Mouse (Mus musculus) kidney, embryonic 15.5 days (tissue): ENCODE data around the gene Ano2. TPM values are rescaled to one million over a fixed set of nuclear protein-coding genes. Genes with fewer than 3 reads are reported as not detected.

ENCODE experiments used
- ATAC-seq: fragments of 200-750 bp; cut with Nextera tagmentation; replicated peaks from 2 replicates; pipeline ENCODE4 v1.8.0; 2017; ENCODE audit warnings: moderate TSS enrichment; ENCODE audit not compliant: low FRiP score
- H3K27ac ChIP-seq: fragments of 300-500 bp; sonication (generic); 2 replicates; pipeline ENCODE4 v1.5.1; 2015; ENCODE audit warnings: mild to moderate bottlenecking, inconsistent platforms
- H3K27me3 ChIP-seq: fragments of 300-500 bp; sonication (generic); 2 replicates; pipeline ENCODE4 v1.6.1; 2015; ENCODE audit warnings: inconsistent platforms
- H3K36me3 ChIP-seq: fragments of 300-500 bp; sonication (generic); 2 replicates; pipeline ENCODE4 v1.6.1; 2015; ENCODE audit warnings: inconsistent platforms
- H3K4me1 ChIP-seq: fragments of 300-500 bp; sonication (generic); 2 replicates; pipeline ENCODE4 v1.6.1; 2015; ENCODE audit warnings: inconsistent platforms
- H3K4me2 ChIP-seq: fragments of 300-500 bp; sonication (generic); 2 replicates; pipeline ENCODE4 v1.6.1; 2015; ENCODE audit warnings: moderate library complexity, mild to moderate bottlenecking, inconsistent platforms
- H3K4me3 ChIP-seq: fragments of 300-500 bp; sonication (generic); replicated peaks from 2 replicates; pipeline ENCODE4 v1.5.1; 2015; ENCODE audit warnings: mild to moderate bottlenecking, inconsistent platforms
- H3K9ac ChIP-seq: fragments of 300-500 bp; sonication (generic); 2 replicates; pipeline ENCODE4 v1.6.1; 2015; ENCODE audit warnings: mild to moderate bottlenecking, inconsistent platforms
- H3K9me3 ChIP-seq: fragments of 300-500 bp; sonication (generic); replicated peaks from 2 replicates; pipeline ENCODE4 v1.6.1; 2016; ENCODE audit warnings: inconsistent platforms
- WGBS: fragments of 180-500 bp; shearing (Covaris S2); methylation state at CpG from one replicate; pipeline ENCODE4 v1.1.7; 2015; ENCODE audit warnings: mixed read lengths; 5-methylcytosine and 5-hydroxymethylcytosine counted together
- polyA plus RNA-seq: library from polyadenylated mRNA; unstranded; fragments of >200 nt; fragmentation: Nextera tagmentation; extraction: Ambion mirVana; gene quantifications from 2 replicates; pipeline ENCODE4 v1.2.1, GENCODE M21; 2015

The Ano2 gene
- polyA plus RNA-seq, 1 experiment from 2014 or later: 0.48 TPM

DNA sequence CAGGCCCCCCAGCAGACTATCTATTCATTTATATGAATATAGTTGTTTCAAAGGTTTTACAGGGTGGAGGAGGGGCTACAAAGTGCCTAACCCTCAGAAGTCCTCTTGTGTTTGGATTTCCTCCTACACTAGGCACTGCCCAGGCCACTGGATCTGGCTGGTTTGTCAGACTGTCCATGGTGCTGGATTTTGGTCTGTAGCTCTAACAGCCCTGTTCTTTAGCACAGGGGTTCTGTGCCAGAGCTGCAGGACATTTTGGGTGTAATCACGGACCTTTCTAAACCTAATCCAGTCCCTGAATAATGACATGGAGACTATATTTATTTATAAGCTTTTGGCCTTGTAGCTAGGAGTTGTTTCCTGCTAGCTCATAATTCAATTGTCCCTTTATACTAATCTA is 328.2 kb downstream of the Ano2 start:
- ATAC-seq: 0 out of 2 replicates have a peak, but pooled peaks have one; percentile 33
- H3K27ac ChIP-seq: no peak overlapping the region

DNA sequence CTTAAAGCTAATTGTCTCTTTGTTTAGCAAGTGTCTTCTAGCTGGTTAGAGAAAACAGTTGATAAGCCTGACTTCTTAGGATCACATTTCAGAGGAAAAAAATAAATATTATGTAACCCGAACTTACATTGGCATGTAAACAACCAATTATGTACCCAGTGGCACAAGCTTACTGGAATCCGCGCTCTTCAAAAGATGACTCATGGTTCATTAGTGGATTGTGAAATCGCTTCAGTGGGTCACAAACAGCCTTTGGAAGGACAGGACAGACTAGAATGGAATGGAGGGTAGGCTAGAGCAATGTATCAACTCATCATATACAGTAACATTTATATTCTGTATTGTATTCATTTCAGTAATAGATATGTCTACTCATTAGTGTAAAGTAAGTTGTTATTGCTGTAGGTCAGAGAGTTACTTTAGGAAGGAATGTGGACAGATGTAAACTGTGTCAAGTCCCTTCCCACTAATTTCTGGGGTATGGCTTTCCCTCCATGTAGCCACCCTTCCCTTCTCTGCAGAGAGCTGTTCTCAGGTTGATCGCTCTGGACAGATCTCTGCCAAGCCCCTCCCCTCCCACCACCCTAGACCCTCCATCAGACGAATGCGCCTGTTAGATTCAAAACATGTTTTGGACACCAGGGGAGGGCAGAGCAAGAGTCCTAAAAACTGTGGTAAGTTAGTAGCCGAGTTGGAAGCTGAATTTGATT is 343.6 kb downstream of the Ano2 start:
- Histone ChIP-seq H3K4me2 (no peak overlapping the region), H3K36me3 (no peaks in the 10 kb centered on the region), H3K4me3 (no peak overlapping the region), H3K27ac (no peak overlapping the region), H3K9me3 (no peaks in the 10 kb centered on the region), H3K27me3 (no peaks in the 10 kb centered on the region), H3K9ac (no peak overlapping the region), H3K4me1 (peaks cover 8% of the 10 kb centered on the region; the same call in 1 of the 2 replicates)
- 54% methylated on average over 8 of the region's 8 CpGs for WGBS
- ATAC-seq: no peak

More for the DNA sequence above, 328.2 kb downstream of the Ano2 start:
- Histone ChIP-seq H3K9ac (no peak overlapping the region), H3K4me2 (no peak overlapping the region), H3K9me3 (no peaks in the 10 kb centered on the region), H3K4me3 (no peak overlapping the region), H3K36me3 (no peaks in the 10 kb centered on the region), H3K4me1 (no peaks in the 10 kb centered on the region), H3K27me3 (no peaks in the 10 kb centered on the region)
- 41% methylated on average over 1 of the region's 1 CpGs for WGBS

DNA sequence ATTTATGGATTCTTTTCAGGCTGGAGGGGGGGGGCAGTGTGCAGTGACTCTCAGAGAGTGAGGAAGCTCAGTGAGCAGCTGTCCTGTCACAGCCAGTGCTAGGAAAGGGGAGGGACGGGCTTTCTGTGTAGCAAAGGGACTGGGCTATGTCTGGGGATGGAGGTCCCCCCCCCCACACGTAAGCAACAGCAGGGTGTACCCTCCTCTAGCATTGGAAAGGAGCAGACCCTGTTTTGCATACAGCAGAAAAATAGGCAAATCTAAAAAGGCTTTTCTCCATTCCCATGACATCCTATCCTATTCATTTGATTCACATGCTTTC is 344.1 kb downstream of the Ano2 start:
- 45% methylated on average over 2 of the region's 2 CpGs for WGBS
- peak overlapping the region; percentile 10; the same call in 1 of the 2 replicates for H3K27ac ChIP-seq
- H3K9ac ChIP-seq: no peak overlapping the region
- 0 out of 2 replicates have a peak overlapping the region, but pooled peaks have one; percentile 5 for H3K4me2 ChIP-seq
- 0 out of 2 replicates have a peak, but pooled peaks have one; percentile 56 for ATAC-seq
- H3K9me3 ChIP-seq: no peaks in the 10 kb centered on the region
- no peak overlapping the region for H3K4me3 ChIP-seq
- peaks cover 8% of the 10 kb centered on the region; the same call in 1 of the 2 replicates for H3K4me1 ChIP-seq
- no peaks in the 10 kb centered on the region for H3K36me3 ChIP-seq
- H3K27me3 ChIP-seq: no peaks in the 10 kb centered on the region

DNA sequence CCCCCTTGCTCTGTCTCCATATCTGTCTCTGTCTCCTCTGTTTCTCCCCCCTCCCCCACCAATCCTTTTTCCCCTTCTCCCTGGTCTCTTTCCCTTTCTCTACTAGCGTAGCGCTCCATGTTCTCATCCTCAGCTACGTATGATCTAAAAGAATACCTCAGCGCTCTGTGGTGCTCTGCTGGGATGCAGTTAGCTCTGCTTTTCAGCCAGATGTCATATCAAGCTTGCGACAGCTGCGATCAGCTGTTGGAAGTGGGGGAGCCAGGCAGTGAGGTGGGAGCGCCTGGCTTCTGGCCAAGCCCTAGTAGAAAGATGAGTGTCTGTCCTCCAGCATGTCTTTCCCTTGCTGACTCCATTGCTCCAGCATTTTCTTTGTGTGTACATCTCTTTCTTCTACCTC is 344.5 kb downstream of the Ano2 start:
- 60% methylated on average over 7 of the region's 7 CpGs for WGBS
- H3K4me3 ChIP-seq: no peak overlapping the region
- H3K4me2 ChIP-seq: 0 out of 2 replicates have a peak overlapping the region, but pooled peaks have one; percentile 5
- no peaks in the 10 kb centered on the region for H3K36me3 ChIP-seq
- ATAC-seq: no peak
- H3K9me3 ChIP-seq: no peaks in the 10 kb centered on the region
- H3K27ac ChIP-seq: peak overlapping the region; percentile 10; the same call in 1 of the 2 replicates
- H3K4me1 ChIP-seq: peaks cover 8% of the 10 kb centered on the region; the same call in 1 of the 2 replicates
- H3K27me3 ChIP-seq: no peaks in the 10 kb centered on the region
- no peak overlapping the region for H3K9ac ChIP-seq

DNA sequence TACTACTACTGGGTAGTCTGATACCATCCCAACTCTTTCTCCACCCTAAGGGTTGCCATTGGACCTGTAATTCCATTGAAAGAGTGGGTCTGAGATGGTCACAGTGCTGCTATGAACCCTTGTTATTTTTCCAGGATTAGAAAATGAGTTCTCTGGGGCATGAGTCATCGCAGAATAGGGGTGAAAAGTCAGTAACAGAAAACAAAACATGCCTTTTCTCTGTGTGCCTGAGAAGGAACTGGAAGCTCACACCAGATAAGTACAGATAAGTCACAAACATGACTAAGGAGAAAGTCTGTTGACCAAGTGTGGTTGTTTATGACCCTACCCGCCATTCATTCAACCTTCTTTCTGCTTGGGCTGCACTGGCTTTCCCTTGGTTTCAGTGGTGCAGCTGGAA is 345.4 kb downstream of the Ano2 start:
- Histone ChIP-seq H3K4me3 (no peak overlapping the region), H3K36me3 (no peaks in the 10 kb centered on the region), H3K4me1 (peaks cover 8% of the 10 kb centered on the region; the same call in 1 of the 2 replicates), H3K27ac (no peak overlapping the region), H3K9me3 (no peaks in the 10 kb centered on the region), H3K27me3 (no peaks in the 10 kb centered on the region), H3K4me2 (no peak overlapping the region), H3K9ac (no peak overlapping the region)
- WGBS: 67% methylated on average over 2 of the region's 2 CpGs
- no peak for ATAC-seq

DNA sequence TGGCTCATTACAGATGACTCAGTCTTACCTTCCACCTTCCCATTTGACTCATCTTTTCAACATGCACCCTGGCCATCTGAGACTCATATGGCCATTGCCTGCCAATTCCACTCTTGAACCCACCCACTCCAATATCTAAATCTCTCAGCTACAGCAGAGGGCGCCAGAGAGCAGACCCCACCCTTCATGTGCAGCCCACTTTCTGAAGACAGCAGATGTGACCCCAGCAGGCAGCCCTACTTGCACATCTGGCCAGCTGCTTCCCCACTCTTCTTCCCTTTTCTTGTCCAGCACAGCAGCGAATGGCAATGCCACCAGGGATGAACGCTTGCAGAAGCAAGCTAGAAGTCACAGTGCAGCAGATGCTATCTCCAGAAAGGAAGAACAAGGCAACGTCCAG is 355.7 kb downstream of the Ano2 start:
- no peak overlapping the region for H3K9ac ChIP-seq
- no peak overlapping the region for H3K27ac ChIP-seq
- no peak overlapping the region for H3K4me3 ChIP-seq
- no peaks in the 10 kb centered on the region for H3K9me3 ChIP-seq
- no peaks in the 10 kb centered on the region for H3K4me1 ChIP-seq
- 48% methylated on average over 4 of the region's 4 CpGs for WGBS
- no peaks in the 10 kb centered on the region for H3K27me3 ChIP-seq
- H3K4me2 ChIP-seq: no peak overlapping the region
- H3K36me3 ChIP-seq: no peaks in the 10 kb centered on the region
- ATAC-seq: no peak

- ATAC-seq: no peak
- H3K9ac ChIP-seq: no peak overlapping the region
- H3K36me3 ChIP-seq: no peaks in the 10 kb centered on the region
- H3K4me2 ChIP-seq: no peak overlapping the region
- H3K27me3 ChIP-seq: no peaks in the 10 kb centered on the region
- H3K4me3 ChIP-seq: no peak overlapping the region
- no peaks in the 10 kb centered on the region for H3K9me3 ChIP-seq
- WGBS: 80% methylated on average over 4 of the region's 4 CpGs
- H3K4me1 ChIP-seq: no peaks in the 10 kb centered on the region
- H3K27ac ChIP-seq: no peak overlapping the region
Measured at GRCm38 (mm10) chr6:126048206-126048605, 358.0 kb downstream of the Ano2 start.

GRCm38 (mm10) chr6:126053136-126053535 is 362.9 kb downstream of the Ano2 start:
- no peak overlapping the region for H3K4me2 ChIP-seq
- H3K4me1 ChIP-seq: no peaks in the 10 kb centered on the region
- no peak overlapping the region for H3K4me3 ChIP-seq
- no peak for ATAC-seq
- H3K27ac ChIP-seq: no peak overlapping the region
- no peaks in the 10 kb centered on the region for H3K9me3 ChIP-seq
- WGBS: 76% methylated on average over 5 of the region's 5 CpGs
- H3K27me3 ChIP-seq: no peaks in the 10 kb centered on the region
- no peaks in the 10 kb centered on the region for H3K36me3 ChIP-seq
- H3K9ac ChIP-seq: no peak overlapping the region

- no peaks in the 10 kb centered on the region for H3K4me1 ChIP-seq
- no peaks in the 10 kb centered on the region for H3K36me3 ChIP-seq
- no peak overlapping the region for H3K27ac ChIP-seq
- no peak overlapping the region for H3K4me3 ChIP-seq
- no peak overlapping the region for H3K4me2 ChIP-seq
- WGBS: 67% methylated on average over 3 of the region's 3 CpGs
- H3K27me3 ChIP-seq: no peaks in the 10 kb centered on the region
- ATAC-seq: no peak
- H3K9me3 ChIP-seq: no peaks in the 10 kb centered on the region
- H3K9ac ChIP-seq: no peak overlapping the region
Measured at GRCm38 (mm10) chr6:126057706-126058105, 367.5 kb downstream of the Ano2 start.

GRCm38 (mm10) chr6:126080531-126080930 is 390.3 kb downstream of the Ano2 start:
- no peak overlapping the region for H3K4me3 ChIP-seq
- H3K9ac ChIP-seq: no peak overlapping the region
- H3K9me3 ChIP-seq: no peaks in the 10 kb centered on the region
- no peaks in the 10 kb centered on the region for H3K4me1 ChIP-seq
- H3K27me3 ChIP-seq: no peaks in the 10 kb centered on the region
- ATAC-seq: no peak
- WGBS: 81% methylated on average over 3 of the region's 3 CpGs
- H3K36me3 ChIP-seq: no peaks in the 10 kb centered on the region
- H3K27ac ChIP-seq: no peak overlapping the region
- no peak overlapping the region for H3K4me2 ChIP-seq

GRCm38 (mm10) chr6:126086321-126086950 is 396.2 kb downstream of the Ano2 start:
- peak; percentile 87 for ATAC-seq
- Histone ChIP-seq H3K4me3 (no peak overlapping the region), H3K9me3 (no peaks in the 10 kb centered on the region), H3K9ac (no peak overlapping the region), H3K4me2 (no peak overlapping the region), H3K27me3 (no peaks in the 10 kb centered on the region), H3K27ac (0 out of 2 replicates have a peak overlapping the region, but pooled peaks have one; percentile 16), H3K36me3 (no peaks in the 10 kb centered on the region), H3K4me1 (no peaks in the 10 kb centered on the region; the same call in 1 of the 2 replicates)
- WGBS: 28% methylated on average over 3 of the region's 3 CpGs

- Histone ChIP-seq H3K4me2 (no peak overlapping the region), H3K36me3 (no peaks in the 10 kb centered on the region), H3K27ac (no peak overlapping the region), H3K27me3 (no peaks in the 10 kb centered on the region), H3K9ac (no peak overlapping the region), H3K4me1 (no peaks in the 10 kb centered on the region; the same call in 1 of the 2 replicates), H3K4me3 (no peak overlapping the region), H3K9me3 (no peaks in the 10 kb centered on the region)
- ATAC-seq: no peak
- WGBS: 89% methylated on average over 12 of the region's 12 CpGs
Measured at GRCm38 (mm10) chr6:126088489-126089265, 398.5 kb downstream of the Ano2 start.
